8 mouse cellular contexts compared by ENCODE assay signal in genomic region chr8:85311743-85312142, GRCm38 (mm10). TPM values are rescaled to one million over a fixed set of nuclear protein-coding genes. Genes with fewer than 3 reads are reported as not detected.
DNase-seq lines count a peak whose midpoint lies in the region; ATAC-seq lines count a peak whose summit lies in the region.

No protein-coding gene starts in this region.

- no peak for ATAC-seq in neural tube, embryonic 15.5 days (ENCODE audit: low FRiP score)

- no peaks in the 10 kb centered on the region for H3K9me3 ChIP-seq in neural tube, embryonic 15.5 days (replicated peaks)

- no peaks in the 10 kb centered on the region for H3K4me1 ChIP-seq in neural tube, embryonic 15.5 days

- DNase-seq in kidney, adult 9 months = peak; percentile 56
- no peak for DNase-seq in kidney, adult 18-20 months
- peak; percentile 14 to 28 for DNase-seq in B cell, adult 2 months
- peak; percentile 62 for DNase-seq in NIH3T3 (ENCODE audit: low read depth)
- DNase-seq in induced T-regulatory cell, adult 2 months (ENCODE audit: low read depth) = peak; percentile 42
- peak; percentile 30 for DNase-seq in naive thymus-derived CD4-positive, alpha-beta T cell, adult 2 months (ENCODE audit: low read depth)
- no peak for DNase-seq in urinary bladder, postnatal 10 days (ENCODE audit: low spot score)

- no peak overlapping the region for H3K27ac ChIP-seq in neural tube, embryonic 15.5 days (replicated peaks)

- H3K27me3 ChIP-seq in neural tube, embryonic 15.5 days (replicated peaks) = no peaks in the 10 kb centered on the region

- H3K4me2 ChIP-seq in neural tube, embryonic 15.5 days = no peak overlapping the region

- no peak overlapping the region for H3K9ac ChIP-seq in neural tube, embryonic 15.5 days (replicated peaks)

- H3K4me3 ChIP-seq in neural tube, embryonic 15.5 days (replicated peaks) = no peak overlapping the region

- H3K36me3 ChIP-seq in neural tube, embryonic 15.5 days = peaks cover 21% of the 10 kb centered on the region

RNA-seq across cellular contexts. Expression of gene Vps35, which starts 12.1 kb away (rescaled TPM):
- 171 and 178 TPM in 2 replicates for polyA plus RNA-seq in neural tube, embryonic 15.5 days (2015; fragmentation: Nextera tagmentation; extraction: Ambion mirVana)

RNA-seq across cellular contexts. Expression of gene Orc6, which starts 12.3 kb away (rescaled TPM):
- polyA plus RNA-seq in neural tube, embryonic 15.5 days (2015; fragmentation: Nextera tagmentation; extraction: Ambion mirVana) = 69.5 and 75.7 TPM in 2 replicates

Comparison
In these comparisons a context has a peak if more than half of its experiments do, and no peak if none do; other contexts are left out.
1. DNase-seq: peak in kidney, adult 9 months (single experiment), B cell, adult 2 months (2 of 2), NIH3T3 (single experiment), induced T-regulatory cell, adult 2 months (single experiment) and naive thymus-derived CD4-positive, alpha-beta T cell, adult 2 months (single experiment); none in kidney, adult 18-20 months (single experiment) and urinary bladder, postnatal 10 days (single experiment).